Mouse (Mus musculus): ENCODE measurements around the gene Tmem176b.
"Not testable (repeated sequence)": the region's sequence is repeated elsewhere in the genome, so short reads cannot be mapped to it uniquely, and the experiment has no call there.

The Tmem176b gene

GRCm38 (mm10) chr6:48840973-48841625 lies at the start of gene Tmem176b:
Tmem176b (minus strand) TSS chr6:48841496.
- DNase-seq (ENCODE audit: low spot score in 2 of 2) = peak; percentile 94

- DNase-seq (ENCODE audit: low spot score in 2 of 2) = no peak
These were observed 35.3 kb upstream of the Tmem176b start for GRCm38 (mm10) chr6:48876510-48877135.

GRCm38 (mm10) chr6:48875515-48875914 lies 34.2 kb upstream of the Tmem176b start:
- no peak for DNase-seq (ENCODE audit: low spot score in 2 of 2)

GRCm38 (mm10) chr6:48874576-48874975 lies 33.3 kb upstream of the Tmem176b start:
- no peak for DNase-seq (ENCODE audit: low spot score in 2 of 2)

- no peak for DNase-seq (ENCODE audit: low spot score in 2 of 2)
These were observed 31.3 kb upstream of the Tmem176b start, which contains the start of gene Aoc1 for GRCm38 (mm10) chr6:48872596-48872995. Aoc1 (plus strand) TSS chr6:48872896.

GRCm38 (mm10) chr6:48869774-48870173 lies 28.5 kb upstream of the Tmem176b start:
- DNase-seq (ENCODE audit: low spot score in 2 of 2) = no peak

GRCm38 (mm10) chr6:48867158-48867557 lies 25.9 kb upstream of the Tmem176b start:
- no peak for DNase-seq (ENCODE audit: low spot score in 2 of 2)

- DNase-seq (ENCODE audit: low spot score in 2 of 2) = not testable (repeated sequence)
These were observed 25.2 kb upstream of the Tmem176b start for GRCm38 (mm10) chr6:48866355-48866950.

GRCm38 (mm10) chr6:48865152-48865745 lies 24.0 kb upstream of the Tmem176b start:
- no peak for DNase-seq (ENCODE audit: low spot score in 2 of 2)

GRCm38 (mm10) chr6:48864723-48865122 lies 23.4 kb upstream of the Tmem176b start:
- no peak for DNase-seq (ENCODE audit: low spot score in 2 of 2)

GRCm38 (mm10) chr6:48864181-48864580 lies 22.9 kb upstream of the Tmem176b start:
- DNase-seq (ENCODE audit: low spot score in 2 of 2) = no peak

- DNase-seq (ENCODE audit: low spot score in 2 of 2) = no peak
These were observed 22.2 kb upstream of the Tmem176b start for GRCm38 (mm10) chr6:48863488-48863887.

GRCm38 (mm10) chr6:48862816-48863215 lies 21.5 kb upstream of the Tmem176b start:
- DNase-seq (ENCODE audit: low spot score in 2 of 2) = no peak

GRCm38 (mm10) chr6:48861616-48862280 lies 20.5 kb upstream of the Tmem176b start:
- no peak for DNase-seq (ENCODE audit: low spot score in 2 of 2)

GRCm38 (mm10) chr6:48860851-48861250 lies 19.6 kb upstream of the Tmem176b start:
- DNase-seq (ENCODE audit: low spot score in 2 of 2) = no peak

GRCm38 (mm10) chr6:48860130-48860815 lies 19.0 kb upstream of the Tmem176b start:
- peak; percentile 31 to 53 for DNase-seq (ENCODE audit: low spot score in 2 of 2)

GRCm38 (mm10) chr6:48857613-48858302 lies 16.5 kb upstream of the Tmem176b start:
- peak; percentile 20 to 58 for DNase-seq (ENCODE audit: low spot score in 2 of 2)

GRCm38 (mm10) chr6:48854155-48854554 lies 12.9 kb upstream of the Tmem176b start:
- no peak for DNase-seq (ENCODE audit: low spot score in 2 of 2)

- DNase-seq (ENCODE audit: low spot score in 2 of 2) = peak; percentile 41 to 67
These were observed 10.7 kb upstream of the Tmem176b start for GRCm38 (mm10) chr6:48851820-48852491.

- DNase-seq (ENCODE audit: low spot score in 2 of 2) = no peak
These were observed 3.8 kb upstream of the Tmem176b start for GRCm38 (mm10) chr6:48845086-48845485.

Measured in urinary bladder, postnatal 36 days (tissue).